Mouse (Mus musculus): ENCODE measurements around the gene Gbgt1.

Gene Gbgt1

GRCm38 (mm10) chr2:28552301-28552700 is 55.6 kb downstream of the Gbgt1 start:
- DNase-seq: peak; percentile 39 to 40
